Mouse (Mus musculus) retina, postnatal 7 days (tissue): ENCODE measurements at regions not wholly inside any gene's neighbourhood (a gene's known extent, or its start where the extent isn't known, plus 50 kb on each side); places are given as distances from the start of the nearest gene placed in this dataset.

Experiments
- DNase-seq: peaks from one replicate; pipeline ENCODE4 v3.0.0-alpha.2; 2012; ENCODE audit warnings: low read depth, low spot score

DNA sequence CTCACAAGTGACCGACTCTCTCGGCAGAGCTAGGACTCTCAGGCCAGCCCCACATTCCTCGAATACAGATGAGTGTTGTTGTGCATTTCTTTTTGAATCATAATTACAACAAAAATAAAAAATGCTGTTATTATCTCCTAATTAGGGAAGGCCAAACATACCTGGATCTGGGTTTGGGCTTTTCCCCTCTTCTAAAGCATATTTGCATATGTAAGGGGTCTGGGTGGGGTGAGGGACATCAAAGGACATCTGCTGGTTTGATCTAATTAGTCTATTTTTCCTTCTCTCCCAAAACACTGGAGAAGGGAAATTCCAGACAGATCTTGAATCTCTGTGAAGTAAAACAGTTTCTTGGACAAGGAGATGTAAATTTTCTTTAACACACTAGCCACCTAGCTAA lies 85.3 kb downstream of the Tfap2a start:
- DNase-seq: no peak

DNA sequence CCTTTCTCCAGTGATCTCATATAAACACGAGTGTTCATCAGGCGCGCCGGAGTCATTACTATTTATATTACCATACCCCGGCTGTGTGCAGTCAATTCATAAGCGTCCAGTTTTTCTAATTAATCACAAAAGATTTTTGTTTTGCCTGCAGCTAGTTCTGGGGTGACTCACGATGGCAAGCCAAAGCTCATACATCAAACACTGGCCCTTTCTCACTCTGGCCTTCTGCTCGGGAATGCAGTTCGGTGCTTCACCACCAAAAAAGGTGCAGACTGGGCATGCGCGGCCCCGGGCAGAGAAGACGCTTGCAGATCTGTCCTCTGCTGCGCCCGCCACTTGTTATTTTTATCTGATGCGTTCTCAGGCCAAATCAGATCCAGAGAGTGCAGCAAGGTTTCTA lies 87.1 kb downstream of the Tfap2a start:
- DNase-seq: peak; percentile 46

DNA sequence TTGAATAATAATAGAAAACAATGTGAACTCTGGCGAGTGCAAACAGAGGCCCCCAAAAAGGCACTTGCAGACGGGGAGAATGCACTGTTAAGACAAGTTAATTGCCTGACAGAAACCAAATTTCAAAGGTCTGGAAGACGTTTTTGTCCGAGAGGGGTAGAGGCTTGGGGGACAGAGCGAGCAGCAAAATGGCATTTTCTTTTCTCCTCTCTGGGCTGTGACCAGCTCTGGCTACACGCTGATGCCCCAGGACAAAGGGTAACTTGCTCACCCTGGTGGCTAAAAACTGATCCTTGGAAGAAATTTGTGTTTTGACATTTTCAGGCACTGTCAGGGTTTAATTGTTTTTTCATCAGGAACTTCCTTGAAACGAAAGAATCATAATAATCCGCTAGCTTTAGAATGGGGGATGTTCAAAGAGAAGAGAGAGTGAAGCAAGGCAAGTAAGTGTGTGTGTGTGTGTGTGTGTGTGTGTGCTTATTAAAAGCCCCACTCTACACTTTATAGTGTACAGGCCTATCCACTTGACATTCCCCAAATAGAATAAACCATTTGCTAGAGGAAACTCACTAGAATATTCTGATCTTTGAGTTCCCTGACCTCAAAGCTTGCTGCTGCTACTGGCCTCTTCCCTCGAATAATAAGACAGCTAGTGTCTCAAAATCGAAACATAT lies 88.0 kb downstream of the Tfap2a start:
- DNase-seq: no peak

DNA sequence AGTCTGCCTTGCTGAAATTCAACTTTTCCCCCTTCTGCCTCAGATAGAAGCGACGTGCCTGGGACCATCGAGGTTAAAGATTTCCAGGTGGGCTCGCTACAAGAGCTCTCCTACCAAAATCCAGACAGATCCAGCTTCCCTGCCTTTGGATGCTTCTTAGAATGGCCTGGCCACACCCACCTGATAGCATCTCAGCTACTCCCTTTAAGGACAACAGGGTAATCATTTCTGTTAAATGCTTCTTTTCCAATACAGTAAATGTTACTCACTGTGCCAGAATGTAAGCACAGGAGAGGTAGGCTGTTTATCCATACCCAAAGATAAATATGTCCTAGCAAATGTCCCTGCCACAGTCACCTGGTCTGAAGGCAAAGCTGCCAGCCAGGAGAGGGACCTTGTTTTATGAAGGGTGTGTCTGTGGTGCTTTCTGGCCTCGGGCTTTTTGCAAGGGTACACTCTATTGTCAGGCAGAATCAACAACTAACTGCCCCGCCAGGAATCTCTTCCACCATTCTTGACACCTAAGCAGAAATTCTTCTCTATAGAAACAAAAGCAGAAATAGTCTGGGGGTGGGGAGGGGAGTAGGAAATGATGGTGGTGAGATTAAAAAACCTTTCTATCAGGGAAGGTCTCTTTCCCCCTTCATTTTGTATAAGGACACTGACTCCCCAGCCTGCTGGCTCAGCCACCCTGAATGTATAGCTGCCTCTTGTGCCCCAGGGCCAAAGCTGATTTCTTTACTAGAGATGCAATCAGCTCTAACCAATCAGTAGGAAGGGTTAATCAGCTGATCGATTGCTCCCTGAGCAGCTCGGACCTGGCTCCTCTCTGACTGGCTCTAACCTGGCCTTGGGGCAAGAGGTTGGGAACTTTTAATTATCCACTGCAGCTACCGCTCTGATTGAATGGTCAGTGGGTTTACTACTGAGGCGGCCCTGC lies 88.8 kb downstream of the Tfap2a start:
- DNase-seq: no peak

DNA sequence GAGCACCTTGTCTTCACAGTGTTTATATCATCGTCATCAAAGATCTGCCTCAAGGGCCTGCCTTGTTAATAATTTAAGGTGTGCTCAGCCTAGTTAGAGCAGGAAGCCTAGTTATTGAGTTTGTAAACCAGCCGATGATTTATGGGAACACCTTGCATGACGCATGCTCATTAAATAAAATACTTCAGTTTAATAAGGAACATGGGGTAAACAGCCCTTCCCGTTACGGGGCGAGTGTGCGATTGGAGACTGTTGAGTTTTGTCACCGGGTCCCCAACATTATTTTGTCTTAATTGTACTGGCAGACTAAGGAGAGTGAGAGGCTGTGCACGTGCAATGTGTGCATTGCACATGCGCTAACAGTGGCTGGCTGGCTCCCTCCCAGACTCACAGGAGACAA lies 92.0 kb downstream of the Tfap2a start:
- no peak for DNase-seq

DNA sequence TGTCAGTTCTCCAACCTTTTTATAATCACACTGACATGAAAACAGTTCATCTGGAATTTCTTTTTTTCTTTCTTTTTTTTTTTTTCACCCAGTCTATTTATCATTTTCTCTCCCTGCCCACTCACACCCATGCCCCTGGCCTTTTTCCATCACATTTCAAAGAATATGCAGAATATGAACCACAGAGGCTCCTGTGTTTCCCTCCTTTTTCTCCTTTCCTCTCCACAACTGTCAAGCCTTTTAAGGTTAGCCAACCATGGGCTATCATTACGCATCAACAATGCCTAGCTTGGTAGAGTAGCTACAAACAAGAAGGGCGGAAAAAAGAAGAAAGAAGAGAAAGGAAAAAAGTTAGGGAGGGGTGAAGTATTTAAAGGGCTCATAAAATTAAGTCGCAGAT lies 92.5 kb downstream of the Tfap2a start:
- DNase-seq: no peak

DNA sequence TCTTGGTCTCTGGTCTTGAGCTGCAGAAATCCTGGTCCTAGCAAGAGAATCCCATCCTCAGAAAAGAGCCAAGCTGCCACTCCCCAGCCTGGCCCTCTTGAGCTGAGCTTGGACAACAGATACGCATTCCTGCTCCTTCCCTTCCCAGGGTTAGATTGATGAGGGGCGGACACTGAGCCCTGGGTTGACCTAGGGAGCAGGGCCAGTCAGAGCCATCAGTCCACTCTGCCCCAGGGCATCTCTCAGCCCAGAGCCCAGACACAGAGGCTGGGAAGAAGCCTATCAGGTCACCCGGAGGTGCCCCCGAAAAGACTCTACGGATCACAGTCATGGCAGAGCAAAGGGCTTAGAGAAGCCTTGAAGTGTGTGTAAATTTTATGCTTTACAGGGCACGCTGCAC lies 95.2 kb downstream of the Tfap2a start:
- DNase-seq: no peak

DNA sequence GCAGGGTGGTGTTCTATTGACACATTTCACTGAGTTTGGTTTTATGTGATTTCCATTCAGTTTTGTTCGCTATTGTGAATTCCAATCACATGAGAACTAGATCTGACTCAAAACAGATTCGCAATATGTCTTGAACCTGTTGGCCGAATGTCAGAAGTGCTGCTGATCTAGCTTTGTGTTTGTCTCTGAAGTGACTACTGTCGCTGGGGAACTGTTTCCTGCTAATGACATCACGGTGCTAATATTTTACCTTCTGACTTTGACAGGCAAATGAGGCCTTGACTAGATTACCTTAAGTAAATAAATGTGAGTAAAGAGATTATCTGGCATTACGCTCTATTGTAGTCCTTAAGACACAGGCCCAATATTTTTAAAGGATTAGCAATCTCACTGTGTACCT lies 100.9 kb downstream of the Tfap2a start:
- DNase-seq: no peak

DNA sequence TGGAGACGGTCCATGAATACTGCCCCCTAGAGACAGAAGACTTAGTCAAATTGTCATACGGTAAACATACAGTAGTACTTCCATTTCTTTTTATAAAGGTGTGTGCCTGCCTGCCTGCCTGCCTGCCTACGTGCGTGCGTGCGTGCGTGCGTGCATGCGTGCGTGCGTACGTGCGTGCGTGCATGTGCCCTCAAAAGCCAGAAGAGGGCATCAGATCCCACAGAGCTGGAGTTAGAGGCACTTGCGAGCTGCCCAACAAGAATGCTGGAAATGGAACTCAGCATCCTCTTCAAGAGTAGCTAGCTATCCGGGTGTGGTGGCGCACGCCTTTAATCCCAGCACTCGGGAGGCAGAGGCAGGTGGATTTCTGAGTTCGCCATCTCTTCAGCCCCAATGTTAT lies 120.3 kb downstream of the Tfap2a start:
- no peak for DNase-seq

DNA sequence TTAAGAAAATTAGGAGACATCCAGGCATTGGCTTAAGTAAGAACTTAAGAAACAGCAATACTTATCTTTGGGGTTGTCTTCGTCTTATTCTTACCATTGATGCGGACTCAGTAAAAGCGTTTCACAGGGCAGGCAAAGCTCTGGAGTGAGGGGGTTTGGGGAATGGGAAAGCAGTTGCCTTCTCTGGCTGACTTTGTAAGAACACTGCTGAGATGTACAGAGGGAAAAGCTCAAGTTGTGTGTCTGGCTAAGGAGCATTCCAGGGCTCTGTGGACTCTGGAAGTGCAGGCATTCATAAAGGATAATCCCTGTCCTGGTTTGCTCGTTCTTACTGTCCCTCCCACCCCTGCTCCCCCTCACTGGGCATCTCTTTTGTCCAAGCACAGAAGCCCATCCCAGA lies 129.7 kb downstream of the Tfap2a start:
- no peak for DNase-seq

DNA sequence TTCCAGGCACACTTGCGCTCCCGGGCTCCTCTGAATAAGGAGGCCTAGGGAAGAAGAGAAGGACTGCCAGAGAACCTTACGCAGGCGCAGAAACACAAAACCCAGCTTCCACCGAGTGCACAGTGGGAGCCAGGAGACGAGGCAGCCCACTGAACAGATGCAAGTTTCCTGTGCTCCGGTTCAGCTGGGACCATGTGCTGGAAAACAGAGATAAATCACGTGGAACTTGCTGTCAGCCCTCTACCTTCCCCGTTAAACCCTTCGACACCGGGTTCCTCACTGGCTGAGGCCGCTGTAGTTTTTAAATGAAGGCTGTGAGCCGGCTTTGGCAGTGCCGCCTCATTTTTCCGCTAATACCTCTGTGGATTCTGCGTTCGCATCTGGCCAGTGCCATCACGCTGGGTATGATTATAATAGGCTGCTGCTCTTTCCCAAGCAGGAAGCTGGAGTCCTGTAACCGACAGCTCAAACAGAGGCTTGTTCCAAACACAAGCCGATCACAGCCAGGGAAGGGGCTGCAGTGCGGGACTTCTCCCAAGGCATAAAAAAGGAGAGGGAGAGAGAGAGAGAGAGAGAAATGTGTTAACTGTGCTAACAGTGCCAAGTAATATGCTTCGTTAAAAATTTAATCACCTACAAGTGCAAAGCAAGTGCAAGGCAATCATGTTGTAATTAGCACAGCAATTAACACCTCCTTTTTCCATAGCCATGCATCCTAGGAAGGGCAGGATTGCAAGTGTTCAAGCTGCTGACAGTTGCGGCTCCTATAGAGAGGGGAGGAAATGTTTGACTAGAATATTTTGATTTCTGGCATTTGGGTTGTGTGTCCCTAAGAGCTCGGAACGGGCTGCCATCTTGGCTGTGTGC lies 131.5 kb downstream of the Tfap2a start:
- peak; percentile 2 for DNase-seq

DNA sequence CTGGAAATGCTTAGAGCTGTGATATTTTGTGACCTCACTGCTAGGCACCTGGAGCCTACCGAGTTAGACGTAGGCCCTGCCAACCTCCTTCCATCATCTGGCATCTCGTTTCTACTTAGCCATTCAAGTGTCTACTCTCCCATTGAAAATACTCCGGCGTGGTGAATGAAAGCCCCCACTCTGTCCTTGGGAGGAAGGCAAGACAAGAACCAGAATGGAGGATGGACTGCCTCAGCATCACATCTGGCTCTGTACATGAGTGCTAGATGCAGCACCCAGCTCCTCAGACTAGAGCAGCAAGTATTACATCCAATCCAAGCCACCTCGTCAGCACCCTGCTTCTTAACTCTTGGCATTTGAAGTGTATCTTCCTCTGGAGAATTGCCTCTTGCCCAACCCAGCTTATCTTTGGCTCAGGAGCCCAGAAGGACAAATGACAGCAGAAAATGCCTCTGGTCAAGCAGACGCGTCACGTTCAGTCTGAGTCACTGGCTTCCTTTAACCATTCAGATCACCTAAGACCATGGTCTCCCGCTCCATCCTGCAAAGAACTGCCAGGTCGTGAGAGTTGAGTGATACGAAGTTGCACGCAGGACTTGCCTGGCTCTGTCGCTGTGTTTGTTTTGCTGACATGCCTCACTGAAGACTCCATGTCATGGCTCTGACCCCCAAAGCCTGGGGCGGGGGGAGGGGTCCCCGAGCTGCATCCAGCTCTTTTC lies 132.3 kb downstream of the Tfap2a start:
- no peak for DNase-seq

DNA sequence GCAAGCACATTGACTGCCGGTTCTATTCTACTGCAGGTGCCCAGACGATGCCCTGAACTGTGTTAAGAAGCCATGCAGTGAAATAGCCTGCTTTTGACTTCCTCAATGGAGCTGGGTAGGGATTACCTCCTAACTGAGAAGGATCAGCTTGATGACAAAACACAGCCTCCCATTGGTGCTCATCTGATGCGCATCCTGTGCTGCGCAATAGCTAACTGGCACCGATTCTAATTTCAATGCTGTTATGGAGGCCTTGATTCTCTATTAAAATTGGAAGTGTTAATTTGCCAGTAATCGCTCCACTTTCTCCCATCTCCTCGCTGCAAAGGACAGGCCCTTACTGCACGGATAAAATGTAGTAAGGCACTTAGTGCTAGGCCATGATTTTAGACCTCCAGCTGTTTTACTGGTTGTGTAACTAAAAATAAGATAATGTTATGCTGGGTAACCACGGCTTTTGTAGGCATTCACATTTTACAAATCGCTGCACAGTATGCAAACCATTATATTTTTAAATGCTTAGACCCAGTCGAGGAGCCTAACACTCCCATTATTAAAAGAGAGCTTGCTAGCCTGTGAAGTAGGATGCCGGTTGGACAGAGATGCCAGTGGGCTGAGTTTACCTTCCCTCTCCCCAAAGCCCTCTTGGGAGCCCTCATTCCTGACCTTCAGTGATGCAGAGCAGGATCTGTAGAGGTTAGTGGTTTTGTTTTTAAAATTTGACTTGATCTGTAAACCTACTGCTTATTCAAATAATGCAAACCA lies 163.0 kb downstream of the Tfap2a start:
- DNase-seq: no peak

DNA sequence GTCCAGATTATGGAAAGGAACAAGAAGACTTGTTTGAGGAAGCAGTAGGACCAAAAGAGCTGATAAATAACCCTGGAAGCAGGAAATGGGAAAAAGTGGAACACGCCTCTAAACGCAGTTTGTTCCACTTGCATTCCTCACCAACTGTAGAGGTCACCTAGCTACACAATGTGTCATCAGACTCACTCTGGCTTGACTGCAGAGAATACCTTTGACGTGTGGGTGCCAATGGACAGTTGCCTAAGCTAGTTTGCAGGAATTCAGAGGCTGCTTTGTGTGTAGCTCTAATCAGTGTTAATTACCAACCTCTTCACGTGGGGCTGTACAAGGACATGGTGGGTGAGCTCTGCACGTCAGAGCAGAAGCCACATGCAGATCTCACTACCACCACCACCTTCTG lies 168.7 kb downstream of the Tfap2a start:
- DNase-seq: no peak

DNA sequence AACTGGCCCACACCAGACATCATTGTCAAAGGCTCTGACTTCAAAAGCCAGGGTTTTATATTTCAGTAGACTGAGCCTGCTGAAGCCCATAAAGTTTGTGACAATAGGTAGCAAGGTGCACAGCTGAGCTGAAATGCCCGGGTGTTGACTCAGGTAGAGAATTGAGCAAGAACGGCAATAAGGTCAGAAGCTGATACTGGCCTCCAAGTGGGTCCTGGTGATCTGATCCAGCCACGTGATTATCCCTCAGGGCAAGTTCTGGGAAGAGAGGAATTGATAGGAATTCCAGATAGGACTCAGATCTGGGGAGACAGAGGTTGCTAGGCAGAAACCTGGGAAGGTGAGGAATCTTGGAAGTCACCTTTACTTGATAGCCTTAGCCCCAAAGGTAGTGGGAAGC lies 170.4 kb downstream of the Tfap2a start:
- no peak for DNase-seq

DNA sequence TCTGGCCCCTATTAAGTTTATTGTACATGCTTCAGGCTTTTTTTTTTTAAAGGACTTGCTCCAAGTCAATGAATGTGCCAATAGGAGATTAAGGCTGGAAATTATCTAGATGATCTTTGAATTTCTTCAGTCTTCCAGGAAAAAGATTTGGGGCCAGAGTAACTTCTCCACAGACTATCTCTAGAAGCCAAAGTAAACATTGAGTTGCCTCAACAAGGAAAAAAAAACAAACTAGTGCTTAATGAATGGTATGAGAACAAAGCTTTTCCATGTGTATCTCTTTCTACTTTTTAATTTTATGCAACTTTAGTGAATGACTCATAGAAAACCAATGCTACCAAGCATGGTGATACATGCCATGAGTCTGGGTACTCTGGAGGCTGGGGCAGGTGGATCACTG lies 173.8 kb downstream of the Tfap2a start:
- DNase-seq: no peak

DNA sequence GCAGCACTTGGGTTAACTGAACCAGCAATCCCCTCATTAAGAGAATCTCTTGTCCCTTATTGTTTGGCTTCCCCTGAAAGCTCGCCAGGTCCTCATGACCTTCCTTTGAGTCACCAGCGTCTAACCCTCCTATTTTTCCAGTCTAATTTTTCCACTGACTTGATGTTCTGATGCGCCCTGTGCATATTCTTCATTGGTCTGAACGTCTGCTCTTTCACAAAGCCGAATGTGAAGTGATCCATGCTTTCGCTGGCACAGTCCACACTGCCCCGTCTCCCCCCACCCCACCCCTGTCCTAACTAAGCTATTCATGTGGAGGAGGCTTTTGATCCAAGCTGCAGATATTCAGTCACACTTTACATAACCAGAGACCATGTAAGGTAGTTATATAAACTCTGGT lies 183.8 kb downstream of the Tfap2a start:
- no peak for DNase-seq

DNA sequence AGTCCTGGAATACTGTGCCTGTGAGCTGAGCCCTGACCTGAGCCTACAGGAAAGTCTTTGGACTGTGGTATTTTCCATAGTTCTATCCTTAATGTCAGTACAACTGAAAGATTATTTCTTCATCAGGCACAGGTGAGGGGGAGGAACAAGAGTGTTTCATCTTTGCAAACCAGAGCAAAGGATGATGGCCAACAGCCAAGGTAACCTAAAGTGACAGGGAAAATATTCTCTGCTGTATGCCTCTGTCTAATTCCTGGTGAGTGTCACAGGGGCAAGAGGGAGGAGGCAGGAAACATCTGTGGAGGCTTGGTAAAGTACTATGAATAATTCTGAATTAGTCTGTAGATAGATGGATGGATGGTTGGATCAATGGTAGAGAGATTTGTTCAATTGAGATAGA lies 164.3 kb upstream of the Ofcc1 start:
- DNase-seq: no peak

DNA sequence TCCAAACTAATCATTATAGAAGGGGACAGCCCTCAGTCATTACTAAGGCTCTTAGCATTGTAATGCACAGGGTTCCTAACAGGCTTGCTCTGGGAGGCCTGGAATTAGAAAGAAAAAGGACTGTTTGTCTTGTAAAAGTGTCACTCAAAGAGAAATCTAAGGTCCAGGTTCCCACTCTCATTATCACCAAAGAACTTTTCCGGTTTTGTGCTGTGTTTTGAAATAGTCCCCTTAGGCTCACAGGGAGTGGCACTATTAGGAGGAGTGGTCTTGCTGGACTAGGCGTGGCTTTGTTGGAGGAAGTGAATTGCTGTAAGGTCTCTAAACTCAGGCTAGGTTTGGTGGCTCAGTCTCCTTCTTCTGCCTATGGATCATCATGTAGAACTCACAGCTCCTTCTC lies 161.9 kb upstream of the Ofcc1 start:
- no peak for DNase-seq

DNA sequence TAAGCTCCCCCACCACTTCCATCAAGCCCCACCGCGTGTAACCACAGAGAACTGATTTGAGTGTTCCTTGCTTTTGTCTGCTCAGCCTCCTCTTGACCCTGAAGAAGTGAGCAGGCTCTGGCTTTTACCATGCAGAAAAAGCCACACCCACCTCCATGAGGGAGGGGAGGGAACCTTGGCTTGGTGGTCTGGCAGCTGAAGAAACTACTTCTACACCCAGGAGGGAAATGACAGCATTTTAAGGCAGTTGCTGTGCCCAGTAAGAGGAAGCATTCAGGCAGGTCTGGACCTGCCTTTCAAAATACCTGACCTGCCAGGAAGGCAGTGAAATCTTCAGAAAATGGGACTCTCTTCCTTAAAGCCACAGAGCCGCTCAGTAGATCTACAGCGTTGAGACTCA lies 156.9 kb upstream of the Ofcc1 start:
- no peak for DNase-seq

DNA sequence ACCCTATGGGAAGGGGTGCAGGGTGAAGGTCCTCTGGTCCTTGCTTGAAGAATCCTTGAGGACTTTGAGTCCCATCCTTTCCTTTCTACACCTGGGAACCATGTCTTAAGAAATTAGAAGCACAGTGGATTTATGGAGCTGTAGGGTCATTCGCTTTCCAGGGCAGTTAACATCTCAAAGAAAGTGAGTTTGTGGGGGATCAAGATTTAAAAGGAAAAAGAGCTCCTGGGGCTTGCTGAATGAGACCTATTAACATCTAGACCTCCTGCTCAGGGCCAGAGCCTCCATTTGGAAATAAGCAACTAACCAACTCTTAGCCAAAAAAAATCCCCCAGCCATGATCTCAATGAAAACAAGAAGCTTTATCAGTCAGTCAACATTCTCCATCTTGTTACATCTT lies 148.0 kb upstream of the Ofcc1 start:
- no peak for DNase-seq
